Mouse (Mus musculus) heart, adult 2 months (tissue): ENCODE measurements at regions not wholly inside any gene's neighbourhood (a gene's known extent, or its start where the extent isn't known, plus 50 kb on each side); places are given as distances from the start of the nearest gene placed in this dataset.

Source experiments
- CTCF ChIP-seq: fragments of 200-600 bp; IDR thresholded peaks from 2 replicates; pipeline ENCODE4 v1.8.1; 2022; ENCODE audit warnings: antibody characterized with exemption, mild to moderate bottlenecking, moderate library complexity
- EP300 ChIP-seq: fragments of 200-500 bp; IDR thresholded peaks from 2 replicates; pipeline ENCODE4 v1.6.1; 2011; ENCODE audit warnings: low read depth, low read length, control low read depth; ENCODE audit not compliant: insufficient read depth
- POLR2A ChIP-seq: fragments of 200-500 bp; IDR thresholded peaks from 2 replicates; pipeline ENCODE4 v1.6.1; 2011; ENCODE audit warnings: mild to moderate bottlenecking, low read depth, low read length, control low read depth; ENCODE audit not compliant: insufficient read depth

- TF ChIP-seq CTCF, result no peak
- no peak for TF ChIP-seq POLR2A
- TF ChIP-seq EP300, result no peak
These were observed 88.3 kb upstream of the Sem1 start for GRCm38 (mm10) chr6:6666762-6667161.
